Mouse (Mus musculus): ENCODE data around the gene Fes.
A peak's percentile ranks its signal among the peaks of the same experiment; 100 is the strongest.

Fes gene

GRCm38 (mm10) chr7:80346173-80346572, 41.6 kb downstream of the Fes start:
- no peak for DNase-seq (ENCODE audit: low read depth, low spot score)

DNA sequence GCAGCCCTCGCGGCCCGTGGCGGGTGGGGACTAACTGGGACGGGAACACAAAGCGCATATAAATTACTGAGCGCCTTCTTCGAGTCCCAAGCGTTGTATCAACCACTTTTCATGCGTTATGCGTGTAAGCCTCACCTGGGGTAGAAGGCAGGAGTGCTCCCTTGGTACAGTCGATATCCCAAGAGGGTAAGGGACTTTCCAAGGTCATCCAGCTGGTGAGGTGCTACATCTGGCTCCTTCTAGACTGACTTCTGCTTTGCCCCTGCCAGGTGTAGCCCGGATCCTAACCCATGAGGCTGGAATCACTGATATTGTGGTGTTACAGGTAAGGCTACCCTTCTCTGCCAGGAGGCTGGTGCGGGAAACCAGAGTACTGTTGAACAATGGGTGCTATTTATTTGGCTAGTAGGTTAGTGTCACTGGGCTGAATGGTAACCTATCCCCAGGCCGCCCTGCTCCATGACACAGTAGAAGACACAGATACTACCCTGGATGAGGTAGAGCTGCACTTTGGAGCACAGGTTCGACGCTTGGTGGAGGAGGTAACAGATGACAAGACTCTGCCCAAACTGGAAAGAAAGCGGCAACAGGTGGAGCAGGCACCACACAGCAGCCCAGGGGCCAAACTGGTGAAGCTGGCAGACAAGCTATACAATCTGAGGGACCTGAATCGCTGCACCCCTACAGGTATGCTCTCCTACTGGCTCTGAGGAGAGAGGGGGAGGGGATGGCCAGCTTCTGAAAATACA, 44.3 kb downstream of the Fes start:
- no peak for DNase-seq (ENCODE audit: low read depth, low spot score)

- peak; percentile 98 for DNase-seq (ENCODE audit: low read depth, low spot score)
Observed at GRCm38 (mm10) chr7:80342858-80343257, 44.9 kb downstream of the Fes start, which contains the start of gene Hddc3. Hddc3 (plus strand) TSS chr7:80343104.

DNA sequence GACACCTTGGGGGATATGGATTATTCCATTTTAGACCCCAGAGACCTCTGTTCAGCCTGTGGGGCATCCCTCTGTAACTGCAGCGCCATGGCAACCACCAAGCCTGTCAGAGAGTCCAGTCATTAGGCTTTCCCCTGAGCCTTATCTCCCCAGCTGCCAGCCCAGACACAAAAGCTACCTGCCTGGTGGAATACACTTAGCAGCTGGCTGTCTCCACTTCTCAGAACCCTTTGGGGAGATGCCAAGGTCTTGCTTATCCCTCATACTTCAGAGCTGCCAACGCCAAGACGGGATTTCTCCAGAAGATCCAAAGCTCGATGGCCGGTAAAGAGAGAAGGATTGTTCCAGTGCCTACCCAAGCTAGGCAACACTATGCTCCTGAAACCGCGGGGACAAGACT, 46.0 kb downstream of the Fes start:
- DNase-seq (ENCODE audit: low read depth, low spot score): no peak

- DNase-seq (ENCODE audit: low read depth, low spot score): peak; percentile 78
Observed at GRCm38 (mm10) chr7:80340793-80341192, 47.0 kb downstream of the Fes start, which contains the start of gene Unc45a. Unc45a (minus strand) TSS chr7:80341005.

DNA sequence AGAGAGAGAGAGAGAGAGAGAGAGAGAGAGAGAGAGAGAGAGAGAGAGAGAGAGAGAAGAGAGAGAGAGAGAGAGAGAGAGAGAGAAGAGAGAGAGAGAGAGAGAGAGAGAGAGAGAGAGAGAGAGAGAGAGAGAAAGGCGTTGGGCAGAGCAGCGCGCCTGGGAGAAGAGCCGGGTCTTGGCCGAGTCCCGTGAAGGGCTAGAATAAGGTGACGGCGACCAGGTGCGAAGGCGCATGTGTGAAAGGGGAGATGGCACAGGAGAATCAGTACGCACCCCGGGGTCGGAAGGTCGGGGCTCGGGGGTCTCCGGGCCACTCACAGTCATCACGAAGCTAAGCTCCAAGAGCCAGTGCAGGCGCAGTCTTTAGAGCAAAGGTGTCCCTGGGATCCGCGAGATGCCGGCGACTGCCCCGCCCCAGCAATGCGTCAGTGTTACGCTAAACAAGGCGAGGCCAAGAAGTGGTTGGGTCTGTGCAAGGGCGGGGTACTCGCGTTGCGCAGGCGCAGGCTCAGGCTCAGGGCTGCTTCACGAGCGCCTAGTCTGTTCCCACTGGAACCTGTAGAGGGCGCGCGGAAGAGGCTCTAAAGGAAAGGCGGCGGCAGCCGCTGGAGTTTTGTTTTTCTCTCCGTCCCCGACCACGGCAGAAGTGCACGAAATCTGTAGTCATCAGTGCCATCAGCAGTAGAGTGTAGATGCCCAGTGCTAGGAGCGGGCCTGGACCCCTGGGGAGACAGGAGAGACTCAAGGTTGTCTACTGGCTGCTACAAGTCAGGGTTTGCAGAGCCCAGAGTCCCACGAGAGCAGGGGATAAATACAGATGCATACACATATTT, 47.7 kb downstream of the Fes start:
- peak; percentile 98 for DNase-seq (ENCODE audit: low read depth, low spot score)

DNA sequence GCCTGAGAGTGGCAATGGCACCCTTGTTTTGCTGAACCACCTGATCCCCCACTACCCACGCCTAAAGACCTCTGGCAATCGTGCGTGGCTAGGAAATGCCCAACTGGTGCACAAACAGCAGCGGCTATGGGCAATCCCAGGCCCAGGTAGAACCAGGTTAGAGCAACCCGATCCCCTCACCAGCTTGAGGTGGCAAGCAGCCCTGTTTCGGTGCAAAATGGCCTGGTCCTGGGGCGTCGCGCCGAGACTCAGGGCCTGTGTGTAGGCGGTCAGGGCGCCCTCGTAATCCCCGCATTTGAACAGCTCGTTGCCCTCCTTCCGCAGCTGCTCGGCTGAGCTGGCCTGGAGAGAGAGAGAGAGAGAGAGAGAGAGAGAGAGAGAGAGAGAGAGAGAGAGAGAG, 48.4 kb downstream of the Fes start:
- peak; percentile 19 for DNase-seq (ENCODE audit: low read depth, low spot score)

DNA sequence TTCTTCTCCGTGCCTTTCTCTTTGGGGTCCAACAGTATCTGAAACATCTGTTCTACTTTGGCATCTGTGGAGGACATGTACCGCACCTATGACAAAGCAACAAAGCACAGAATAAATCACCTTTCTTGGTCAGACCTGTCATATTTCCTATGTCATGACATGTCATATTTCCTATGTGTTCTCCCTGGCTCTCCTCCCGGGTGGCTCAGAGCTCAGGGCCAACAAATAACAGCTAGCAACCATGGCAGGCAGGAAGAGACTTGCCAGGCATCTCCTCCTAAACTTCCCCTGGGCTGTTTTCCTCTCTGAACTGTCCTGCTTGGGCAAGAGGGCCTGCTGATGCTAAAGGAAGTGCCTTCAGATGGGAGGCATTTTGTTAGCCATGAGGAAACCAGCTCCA, 50.8 kb downstream of the Fes start:
- DNase-seq (ENCODE audit: low read depth, low spot score): no peak

- DNase-seq (ENCODE audit: low read depth, low spot score): no peak
Observed at GRCm38 (mm10) chr7:80334848-80335247, 52.9 kb downstream of the Fes start.

DNA sequence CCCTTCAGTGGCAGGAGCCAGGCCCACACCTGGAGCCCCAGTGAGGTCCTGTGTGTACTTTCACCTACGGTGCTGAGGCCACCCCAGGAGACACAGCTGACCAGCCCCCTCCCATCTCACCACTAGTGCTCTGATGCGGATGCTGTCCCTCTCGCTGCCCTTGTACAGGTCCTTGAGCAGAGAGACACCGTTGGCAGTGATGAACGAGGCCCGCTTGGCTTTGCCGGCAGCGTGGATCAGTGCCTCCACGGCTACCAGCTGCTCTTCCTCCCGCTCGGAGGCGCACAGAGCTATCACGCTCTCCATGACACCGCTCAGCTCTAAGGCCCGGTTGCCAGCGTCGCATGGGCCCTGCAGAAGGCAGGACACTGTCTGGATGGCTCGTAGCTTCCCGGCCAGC, 56.3 kb downstream of the Fes start:
- no peak for DNase-seq (ENCODE audit: low read depth, low spot score)

- no peak for DNase-seq (ENCODE audit: low read depth, low spot score)
Observed at GRCm38 (mm10) chr7:80330278-80330677, 57.5 kb downstream of the Fes start.
